Mouse (Mus musculus): Measurements from ENCODE around the gene Thsd4.

DNA sequence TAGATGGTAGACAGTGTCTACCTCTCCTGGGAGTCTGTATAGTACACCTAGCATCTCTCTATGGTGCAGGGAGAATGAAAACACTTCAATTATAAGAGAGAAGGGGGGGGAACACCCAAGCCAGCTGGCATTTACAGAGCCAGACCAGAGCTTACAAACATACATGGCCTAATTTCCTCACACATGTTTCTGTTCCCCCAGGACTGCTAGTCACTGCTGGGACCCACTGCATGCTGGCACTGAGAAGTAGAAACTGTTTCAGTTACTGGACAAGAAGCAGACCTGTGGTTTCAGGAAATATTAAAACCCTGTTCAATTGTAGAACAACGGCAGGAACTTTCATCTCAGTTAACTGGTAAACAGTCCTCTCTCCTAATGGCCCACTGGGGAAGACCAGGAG, 308.7 kb downstream of the Thsd4 start:
- no peak for TF ChIP-seq CTCF (conservative IDR thresholded peaks at IDR 0.05; ENCODE audit: insufficient read depth, insufficient read length, low read depth, low read length)
- no peak for TF ChIP-seq POLR2A (IDR thresholded peaks at IDR 0.05; ENCODE audit: low read depth, low read length)
